Mouse (Mus musculus): ENCODE measurements around the gene Bicd1.
"Not testable (repeated sequence)": the region's sequence is repeated elsewhere in the genome, so short reads cannot be mapped to it uniquely, and the experiment has no call there.

The Bicd1 gene

DNA sequence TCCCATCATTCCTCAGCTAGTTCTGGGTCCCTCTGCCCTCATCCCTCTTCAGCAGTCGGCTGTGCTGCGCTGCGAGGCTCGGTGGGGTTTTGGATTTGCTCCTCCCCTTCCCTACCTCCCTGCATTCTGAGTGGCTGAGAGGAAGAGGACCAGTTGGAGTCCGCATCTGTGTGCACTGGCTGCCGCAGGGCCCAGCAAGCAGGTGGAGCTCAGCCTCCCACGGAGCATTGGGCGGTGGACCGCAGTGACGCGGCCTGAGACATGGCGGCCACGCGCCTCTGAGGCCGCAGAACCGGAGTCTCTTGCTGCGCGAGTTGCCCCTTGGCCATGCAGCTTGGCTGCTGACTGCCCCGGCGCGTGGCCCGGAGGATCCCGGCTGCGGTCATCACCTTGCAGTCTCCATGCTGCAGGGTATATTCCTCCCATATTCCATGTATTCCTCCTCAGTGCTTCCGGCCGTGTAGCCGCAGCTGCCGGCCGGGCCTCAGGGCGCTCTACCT is at the start of gene Bicd1:
Bicd1 (plus strand) TSS at position 54 of the 500 bp plus-strand sequence.
- peak; percentile 48 for DNase-seq (ENCODE audit: low read depth, low spot score)

DNA sequence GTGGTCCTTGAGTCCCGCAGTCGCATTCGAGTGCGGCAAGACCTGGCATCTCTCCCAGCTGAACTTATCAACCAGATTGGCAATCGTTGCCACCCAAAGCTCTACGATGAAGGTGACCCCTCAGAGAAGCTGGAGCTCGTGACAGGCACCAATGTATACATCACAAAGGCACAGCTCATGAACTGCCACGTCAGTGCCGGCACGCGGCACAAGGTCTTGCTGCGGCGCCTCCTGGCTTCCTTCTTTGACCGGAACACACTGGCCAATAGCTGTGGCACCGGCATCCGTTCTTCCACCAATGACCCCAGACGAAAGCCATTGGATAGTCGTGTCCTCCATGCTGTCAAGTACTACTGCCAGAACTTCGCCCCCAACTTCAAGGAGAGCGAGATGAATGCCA is 46.2 kb upstream of the Bicd1 start:
- DNase-seq (ENCODE audit: low read depth, low spot score): not testable (repeated sequence)

DNA sequence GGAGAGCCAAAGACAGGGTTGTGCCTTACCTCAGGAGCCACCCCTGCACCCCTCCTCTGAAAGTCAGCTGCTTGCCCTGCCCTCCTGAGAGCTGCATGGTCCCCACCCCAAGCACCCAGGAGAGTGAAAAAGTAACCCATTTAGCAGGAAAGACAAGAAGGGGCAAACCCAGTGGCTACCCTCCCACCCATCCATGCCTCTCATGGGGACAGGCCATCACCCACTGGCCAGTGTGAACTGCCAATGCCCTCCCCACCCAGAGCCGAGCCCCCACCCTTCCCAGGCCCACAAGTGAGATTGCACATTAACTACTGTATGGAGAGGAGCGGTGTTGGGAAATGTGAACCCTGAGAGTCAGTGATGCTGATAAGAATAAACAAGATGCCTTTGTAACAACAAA is 42.7 kb upstream of the Bicd1 start:
- DNase-seq (ENCODE audit: low read depth, low spot score): not testable (repeated sequence)

DNA sequence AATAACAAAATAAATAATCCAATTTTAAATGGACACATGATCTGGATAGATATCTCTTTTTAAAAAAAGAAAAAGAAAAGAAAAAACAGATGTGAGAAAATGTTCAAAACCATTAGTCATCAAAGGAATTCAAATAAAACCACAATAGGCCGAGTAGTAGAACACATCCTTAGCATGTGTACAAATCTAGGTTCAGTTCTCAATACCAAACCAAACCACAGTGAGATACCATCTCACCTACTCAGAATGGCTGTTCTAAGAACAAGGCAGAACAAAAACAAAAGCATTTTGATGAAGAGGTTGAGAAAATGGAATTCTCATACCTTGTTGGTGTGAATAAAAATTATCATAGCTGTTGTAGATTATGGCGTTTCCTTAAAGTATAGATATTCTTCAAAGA is 42.3 kb upstream of the Bicd1 start:
- DNase-seq (ENCODE audit: low read depth, low spot score): peak; percentile 75

DNA sequence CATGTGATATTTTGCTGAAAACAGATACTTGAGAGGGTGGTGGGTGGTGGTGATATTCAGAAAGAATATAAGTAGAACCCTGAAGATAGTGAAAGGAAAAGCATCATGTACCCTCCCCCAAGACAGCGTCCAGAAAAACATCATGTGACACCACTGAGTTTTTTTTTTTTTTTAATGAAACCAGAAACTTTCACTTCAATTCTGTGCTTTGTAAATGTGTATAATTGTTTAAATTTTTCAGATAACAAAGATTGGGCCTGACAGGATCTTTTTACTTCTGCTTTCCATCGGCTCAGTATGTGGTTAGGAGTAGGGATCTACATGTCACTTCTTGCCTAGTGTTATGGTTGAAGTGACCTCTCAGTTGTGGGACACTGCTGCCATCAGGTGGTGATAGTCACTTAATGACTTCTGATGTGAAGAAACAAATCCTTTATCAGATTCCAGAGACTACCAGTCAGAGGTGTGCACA is 33.7 kb upstream of the Bicd1 start:
- peak; percentile 86 for DNase-seq (ENCODE audit: low read depth, low spot score)

DNA sequence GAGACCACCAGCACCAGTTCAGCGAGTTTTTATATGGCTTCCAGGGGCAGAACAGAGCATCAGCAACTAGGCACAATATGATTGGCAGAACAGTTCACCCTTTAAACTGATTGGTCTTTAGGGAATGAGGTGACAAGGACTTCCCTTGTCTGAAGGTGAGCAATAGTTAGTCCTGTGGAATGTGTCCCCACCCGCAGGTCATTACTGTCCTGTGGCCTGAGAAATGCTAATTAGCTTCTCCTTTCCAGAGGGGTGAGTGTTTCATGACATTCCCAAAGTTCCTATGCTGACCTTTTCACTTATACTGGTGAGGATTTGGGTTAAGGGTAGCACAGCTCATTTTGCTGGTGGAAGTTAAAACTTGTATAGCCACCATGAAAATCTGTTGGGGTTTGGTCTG is 25.2 kb upstream of the Bicd1 start:
- DNase-seq (ENCODE audit: low read depth, low spot score): no peak

DNA sequence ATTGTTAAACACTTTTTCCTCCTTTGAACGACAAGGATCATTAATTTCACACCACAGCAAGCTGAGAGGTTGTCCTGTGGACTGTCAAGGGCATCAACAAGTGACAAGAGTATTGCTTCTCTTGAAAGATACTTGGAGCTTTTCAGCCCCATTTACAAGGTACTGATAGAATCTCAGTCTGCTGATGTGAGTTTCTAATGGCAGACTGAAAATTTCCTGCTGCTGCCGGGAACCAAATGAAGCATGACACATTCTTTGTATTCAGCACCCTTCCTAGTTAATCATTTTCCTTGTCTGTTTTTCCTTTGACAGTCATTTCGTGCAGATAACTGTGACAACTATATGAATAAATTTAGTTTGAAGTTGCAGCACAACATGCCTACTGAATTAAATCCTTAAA is 22.3 kb upstream of the Bicd1 start:
- DNase-seq (ENCODE audit: low read depth, low spot score): no peak

DNA sequence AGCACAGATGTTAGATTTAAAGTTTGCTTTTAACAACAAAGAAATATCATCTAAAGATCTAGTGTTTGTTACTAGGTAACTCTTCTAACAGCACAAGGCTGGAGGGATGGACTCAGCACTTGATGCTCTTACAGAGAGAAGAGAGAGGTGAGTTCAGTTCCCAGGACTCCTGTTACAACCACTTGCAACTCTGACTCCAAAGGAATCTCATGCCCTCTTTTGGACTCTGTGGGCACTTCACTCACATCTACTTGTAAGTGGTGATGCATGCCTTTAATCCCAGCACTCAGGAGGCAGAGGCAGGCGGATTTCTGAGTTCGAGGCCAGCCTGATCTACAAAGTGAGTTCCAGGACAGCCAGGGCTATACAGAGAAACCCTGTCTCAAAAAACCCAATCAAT is 19.1 kb upstream of the Bicd1 start:
- not testable (repeated sequence) for DNase-seq (ENCODE audit: low read depth, low spot score)

DNA sequence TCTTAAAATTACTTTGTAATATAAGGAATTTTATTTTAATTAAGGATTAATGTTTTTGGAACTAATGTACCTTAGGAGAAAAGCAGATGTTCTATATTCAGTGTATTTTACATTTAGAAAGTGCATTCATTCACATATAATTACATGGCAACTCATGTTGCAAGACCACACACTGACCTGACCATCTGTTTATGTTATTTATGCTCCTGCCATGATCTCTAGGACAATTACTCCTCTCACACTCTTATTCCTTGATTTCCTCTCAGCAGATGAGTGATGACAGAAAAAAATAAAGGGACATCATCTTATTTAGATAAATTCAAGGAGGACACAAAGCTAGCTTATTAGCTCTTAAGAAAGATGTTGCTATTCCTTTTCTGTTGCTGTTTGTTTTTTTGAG is 9.3 kb upstream of the Bicd1 start:
- no peak for DNase-seq (ENCODE audit: low read depth, low spot score)

DNA sequence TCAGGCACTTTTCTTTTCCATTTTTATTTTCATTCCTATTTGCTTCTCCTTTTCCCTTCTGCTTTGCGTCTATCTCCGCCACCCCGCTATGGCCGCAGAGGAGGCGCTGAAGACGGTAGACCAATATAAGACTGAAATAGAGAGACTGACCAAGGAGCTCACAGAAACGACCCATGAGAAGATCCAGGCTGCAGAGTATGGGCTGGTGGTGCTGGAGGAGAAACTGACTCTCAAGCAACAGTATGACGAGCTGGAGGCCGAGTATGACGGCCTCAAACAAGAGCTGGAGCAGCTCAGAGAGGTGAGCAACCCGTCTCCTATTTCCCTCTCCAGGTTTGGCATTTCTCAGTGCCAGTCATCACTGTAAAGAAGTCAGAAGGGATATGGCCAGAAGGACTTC is 655 bp downstream of the Bicd1 start:
- no peak for DNase-seq (ENCODE audit: low read depth, low spot score)

DNA sequence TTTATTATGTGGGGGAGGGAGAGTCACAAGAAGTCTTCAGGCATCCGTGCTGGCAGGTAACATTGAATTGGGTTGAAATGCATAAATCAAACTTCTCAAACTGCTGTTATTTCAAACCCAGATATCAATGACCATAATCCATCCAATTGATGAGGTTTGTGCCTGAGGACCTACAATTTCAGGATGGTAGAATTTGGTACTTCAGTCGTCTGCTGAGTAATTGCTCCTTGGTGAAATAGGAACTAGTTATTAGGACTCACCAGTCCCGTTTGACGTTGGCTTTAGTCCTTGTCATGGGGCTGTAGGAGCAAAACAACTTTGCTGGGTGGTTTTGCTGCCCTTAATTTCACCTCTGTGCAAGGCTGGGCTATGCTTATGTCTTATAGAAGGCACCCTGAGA is 1.2 kb downstream of the Bicd1 start:
- DNase-seq (ENCODE audit: low read depth, low spot score): no peak

DNA sequence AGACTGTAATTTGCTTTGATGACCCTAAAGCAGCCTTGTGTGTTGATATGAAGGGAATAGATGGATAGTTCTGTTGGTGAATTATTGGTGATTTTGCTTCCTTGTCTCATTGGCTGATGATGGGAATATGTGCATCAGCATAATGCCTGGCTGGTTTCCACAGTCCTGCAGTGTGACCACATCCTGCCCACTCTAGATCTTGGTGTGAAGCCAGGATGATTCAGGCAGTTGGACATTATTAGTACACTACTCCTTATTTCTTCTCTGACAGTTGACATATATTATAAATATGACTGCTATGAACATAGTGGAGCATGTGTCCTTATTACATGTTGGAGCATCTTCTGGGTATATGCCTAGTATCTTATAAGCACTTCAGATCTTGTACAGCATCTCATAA is 4.6 kb downstream of the Bicd1 start:
- no peak for DNase-seq (ENCODE audit: low read depth, low spot score)

DNA sequence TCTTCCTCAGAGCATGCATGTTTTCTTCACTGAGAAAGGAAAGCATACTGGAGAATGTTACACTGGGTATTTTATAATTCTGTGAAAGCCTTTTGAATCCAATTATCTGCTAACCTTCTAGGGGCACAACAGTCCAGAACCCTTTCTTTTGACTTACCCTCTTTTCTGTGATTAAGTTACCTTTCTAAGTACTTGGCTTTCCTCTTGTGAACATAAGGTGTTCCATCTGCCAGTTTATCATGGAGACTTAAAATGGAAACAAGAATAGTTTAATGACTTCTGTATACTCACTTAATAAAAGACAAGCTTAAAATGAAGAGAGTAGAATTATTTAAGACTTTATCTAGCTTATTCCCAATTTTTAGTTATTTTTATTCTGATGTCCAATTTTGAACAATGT is 16.1 kb downstream of the Bicd1 start:
- DNase-seq (ENCODE audit: low read depth, low spot score): no peak

DNA sequence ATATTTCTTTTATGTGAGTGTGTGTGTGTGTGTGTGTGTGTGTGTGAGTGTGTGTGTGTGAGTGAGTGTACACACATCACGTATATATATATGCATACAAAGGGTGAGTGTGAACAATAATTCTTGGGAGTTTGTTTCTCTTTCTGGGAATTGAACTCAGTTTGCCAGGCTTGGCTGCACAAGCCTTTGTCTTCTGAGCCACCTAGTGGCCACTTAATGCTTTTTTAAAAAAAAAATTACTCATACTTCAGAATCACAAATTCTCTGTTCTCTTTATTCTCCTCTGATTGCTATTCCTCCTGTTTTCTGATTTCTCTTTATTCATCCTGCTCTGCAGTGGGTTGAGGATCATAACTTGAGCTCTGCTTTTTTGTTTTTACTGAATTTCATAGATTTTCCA is 30.5 kb downstream of the Bicd1 start:
- DNase-seq (ENCODE audit: low read depth, low spot score): peak; percentile 4

DNA sequence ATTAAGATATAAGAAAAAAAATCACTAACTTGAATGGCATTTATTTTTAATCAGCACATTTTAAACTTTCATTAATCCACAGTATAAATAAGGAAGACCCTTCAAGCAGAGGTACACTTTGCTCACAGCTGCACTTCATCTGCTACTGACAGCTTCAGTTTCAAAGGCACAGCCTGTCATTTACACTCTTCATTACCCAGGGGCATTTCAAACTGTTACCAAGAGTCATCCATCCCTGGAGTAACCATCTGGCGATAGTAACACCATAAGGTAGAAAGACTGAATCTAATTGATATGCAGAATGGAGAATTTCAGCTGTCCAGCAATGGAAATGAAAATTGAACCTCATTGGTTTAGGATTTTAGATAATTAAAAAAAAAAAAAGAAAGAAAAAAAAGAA is 34.2 kb downstream of the Bicd1 start:
- no peak for DNase-seq (ENCODE audit: low read depth, low spot score)

DNA sequence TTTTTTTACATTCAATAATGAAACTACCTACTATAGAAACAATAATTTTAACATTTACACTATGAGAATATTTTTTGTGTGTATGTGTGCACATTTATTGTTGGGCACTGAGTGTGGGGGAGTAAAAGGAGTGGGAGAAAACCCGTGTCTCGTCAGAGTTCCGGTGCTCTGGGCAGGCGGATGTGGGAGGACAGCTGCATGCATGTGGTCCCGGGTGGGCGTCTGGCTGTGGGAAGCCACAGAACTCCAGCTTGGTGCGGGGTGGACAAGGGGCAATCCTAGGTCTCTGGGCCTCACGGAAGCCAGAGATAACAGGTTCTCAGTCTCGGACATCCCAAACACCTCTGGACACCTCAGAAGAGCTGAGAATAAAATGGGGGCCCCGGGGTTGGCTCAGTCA is 37.2 kb downstream of the Bicd1 start:
- DNase-seq (ENCODE audit: low read depth, low spot score): no peak

DNA sequence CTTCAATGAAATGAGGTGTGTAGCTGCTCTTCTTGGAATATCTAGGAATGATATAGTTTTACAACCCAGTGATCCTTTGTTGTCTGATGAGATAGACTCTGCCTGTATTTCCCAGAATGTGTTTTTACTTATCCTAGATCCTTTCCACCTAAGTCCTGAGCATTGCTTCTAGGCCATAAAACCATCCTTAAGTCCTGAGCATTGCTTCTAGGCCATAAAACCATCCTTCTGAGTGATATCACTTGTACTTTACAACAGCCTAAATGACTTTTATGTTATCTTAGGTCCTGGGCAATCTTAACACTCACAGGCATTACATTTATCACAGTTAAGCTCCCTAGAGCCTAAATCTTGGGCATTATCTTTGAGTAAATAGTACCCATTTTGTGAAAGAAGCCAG is 48.6 kb downstream of the Bicd1 start:
- DNase-seq (ENCODE audit: low read depth, low spot score): no peak

DNA sequence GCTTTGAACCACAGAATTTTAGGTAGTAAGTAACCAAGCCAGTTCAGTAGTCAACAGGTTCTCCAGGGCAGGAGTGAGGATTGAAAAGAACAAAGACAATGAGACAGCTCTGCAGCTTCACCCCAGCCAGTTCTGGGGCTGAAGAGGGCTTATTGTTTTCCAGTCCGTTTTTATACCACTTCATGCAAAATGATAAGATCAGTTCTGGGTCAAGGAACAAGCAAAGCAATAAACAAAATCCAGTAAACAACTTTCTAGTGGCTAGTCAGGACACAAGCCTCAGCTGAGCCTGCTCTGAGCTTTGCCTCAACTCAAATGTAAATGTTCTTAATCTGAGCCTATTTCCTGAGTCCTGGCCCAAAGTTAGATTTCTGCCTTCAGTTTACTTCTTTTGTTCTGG is 52.3 kb downstream of the Bicd1 start:
- DNase-seq (ENCODE audit: low read depth, low spot score): no peak

DNA sequence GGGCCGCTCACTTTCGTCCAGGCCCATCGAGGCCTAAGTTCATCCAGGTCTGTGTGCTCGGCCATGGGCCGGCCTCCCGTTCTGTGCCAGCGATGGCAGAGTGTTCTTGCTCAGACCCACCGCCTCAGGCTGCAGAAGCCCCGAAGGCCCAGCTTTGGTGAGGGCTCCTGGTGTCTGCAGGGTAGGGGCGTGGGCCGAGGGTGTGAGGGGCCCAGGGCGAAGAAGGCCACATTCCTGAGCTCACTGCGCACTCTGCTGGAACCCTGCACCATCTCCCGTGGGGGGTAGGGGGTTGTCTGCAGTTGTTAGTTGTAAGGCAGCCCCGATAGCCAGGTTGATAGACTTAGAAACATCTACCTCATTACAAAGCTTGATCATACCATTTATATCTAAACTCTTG is 62.8 kb downstream of the Bicd1 start:
- DNase-seq (ENCODE audit: low read depth, low spot score): no peak

DNA sequence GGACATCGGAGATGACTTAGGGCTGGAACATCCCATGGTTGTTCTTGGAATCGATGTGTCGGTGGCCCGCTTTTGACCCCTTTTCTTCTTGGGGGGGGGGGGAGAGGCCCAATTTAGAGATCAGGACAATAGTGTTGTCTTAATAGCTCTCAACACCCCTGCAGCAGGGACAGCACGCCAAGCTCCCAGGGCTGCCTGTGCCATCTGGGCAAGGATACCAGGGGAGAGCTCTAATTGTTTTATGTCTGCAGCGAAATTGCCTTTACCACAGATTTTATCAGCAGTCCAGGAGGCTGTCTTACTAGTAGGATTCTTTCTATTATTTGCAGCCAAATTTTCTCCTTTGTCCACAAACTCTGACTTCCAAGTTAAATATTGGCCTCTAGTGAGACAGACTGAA is 63.8 kb downstream of the Bicd1 start:
- not testable (repeated sequence) for DNase-seq (ENCODE audit: low read depth, low spot score)

DNA sequence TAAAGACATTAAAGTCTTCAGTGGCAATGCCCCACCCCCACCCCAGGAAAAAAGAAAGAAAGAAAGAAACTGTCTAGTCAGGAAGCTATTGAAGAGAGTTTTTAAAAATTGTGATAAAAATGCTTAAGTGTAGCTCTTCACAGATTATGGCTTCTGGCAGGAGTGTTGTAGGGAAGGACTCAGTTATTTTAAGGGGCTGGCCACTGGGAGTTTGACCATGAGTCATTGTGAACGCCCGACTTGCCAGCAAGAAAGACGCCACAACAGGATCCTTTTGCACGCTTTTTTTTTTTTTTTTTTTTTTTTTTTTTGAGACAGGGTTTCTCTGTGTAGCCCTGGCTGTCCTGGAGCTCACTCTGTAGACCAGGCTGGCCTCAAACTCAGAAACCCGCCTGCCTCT is 73.2 kb downstream of the Bicd1 start:
- DNase-seq (ENCODE audit: low read depth, low spot score): not testable (repeated sequence)

DNA sequence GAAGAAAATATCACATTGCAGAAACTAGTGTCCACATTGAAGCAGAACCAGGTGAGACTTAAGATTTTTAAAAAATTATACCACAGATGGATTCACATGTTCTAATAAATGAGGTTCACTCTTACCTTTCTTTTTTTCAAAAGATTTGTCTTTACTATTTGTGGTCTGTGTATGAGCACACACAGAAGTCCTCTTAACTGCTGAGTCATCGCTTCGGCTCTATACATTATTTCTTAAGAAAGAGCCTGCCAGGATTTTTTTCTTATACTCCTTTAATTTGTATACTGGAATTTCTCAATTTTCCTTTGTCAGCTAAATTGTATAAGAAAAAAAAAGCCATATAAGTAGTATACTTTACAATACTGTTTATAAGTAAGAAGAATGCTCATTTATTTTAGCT is 86.0 kb downstream of the Bicd1 start:
- no peak for DNase-seq (ENCODE audit: low read depth, low spot score)

DNA sequence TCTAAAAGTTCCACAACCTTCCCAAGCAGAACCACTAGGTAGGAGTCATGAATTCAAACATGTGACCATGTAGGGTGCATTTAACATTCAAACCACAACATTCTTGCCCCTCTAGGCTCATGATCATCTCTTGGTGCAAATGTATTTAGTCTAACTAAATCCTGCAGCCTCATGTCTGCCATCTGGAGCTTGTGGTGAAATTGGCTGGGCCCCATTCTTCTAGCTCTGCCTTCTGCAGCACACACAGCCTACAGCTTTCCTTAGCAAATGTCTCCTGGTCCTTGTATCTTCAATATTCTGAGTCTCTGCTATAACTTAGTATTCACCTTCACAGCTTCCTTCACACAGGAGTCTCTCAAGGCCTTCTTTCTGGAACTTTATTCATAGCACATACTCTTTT is 87.2 kb downstream of the Bicd1 start:
- DNase-seq (ENCODE audit: low read depth, low spot score): no peak

DNA sequence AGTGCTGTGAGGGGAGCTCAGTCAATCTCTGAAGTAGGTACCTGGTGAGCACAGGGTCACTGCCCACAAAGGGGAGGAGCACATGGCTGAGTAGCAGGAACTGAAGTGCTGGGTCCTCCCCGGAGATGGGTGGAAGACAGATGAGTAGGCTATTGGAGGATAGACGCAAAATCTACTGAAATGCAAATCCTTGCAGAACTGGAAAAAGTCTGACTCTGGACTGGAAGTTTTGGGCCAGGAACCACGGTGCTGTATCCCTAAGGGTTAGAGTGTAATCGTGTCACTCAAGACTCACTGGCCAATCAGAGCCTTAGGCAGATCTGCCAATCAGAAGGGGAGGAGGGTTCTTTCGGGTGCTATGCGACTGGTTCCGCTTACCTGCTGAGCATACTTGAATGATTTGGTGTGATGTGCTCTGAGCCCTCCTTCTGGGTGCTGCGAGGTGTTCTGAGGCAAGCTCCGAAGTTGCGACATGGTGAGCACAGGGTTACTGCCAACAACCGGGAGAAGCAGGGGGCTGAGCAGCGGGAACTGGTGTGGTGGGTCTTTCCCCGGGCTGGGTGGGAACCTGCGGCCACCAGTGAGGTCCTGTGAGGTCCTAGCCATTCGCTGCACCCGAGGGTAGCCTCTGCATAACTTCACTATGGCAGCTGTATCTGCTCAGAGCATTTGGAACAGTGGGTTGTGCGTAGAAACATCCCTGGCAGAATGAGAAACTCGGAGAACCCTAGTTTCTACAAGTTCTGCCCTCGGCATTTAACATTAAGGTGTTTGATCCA is 157.2 kb downstream of the Bicd1 start:
- DNase-seq (ENCODE audit: low read depth, low spot score): peak; percentile 54

All from CD4-positive helper T cell, adult 2 months (primary cell).